Mouse (Mus musculus) liver, postnatal 0 days (tissue): ENCODE measurements around the gene Lrrc47. TPM values are rescaled to one million over a fixed set of nuclear protein-coding genes. Genes with fewer than 3 reads are reported as not detected.

ENCODE experiments used
- ATAC-seq: fragments of 200-750 bp; cut with Nextera tagmentation; 2 replicates; pipeline ENCODE4 v1.8.0; 2017; ENCODE audit warnings: mild to moderate bottlenecking, moderate library complexity
- DNase-seq: peaks from one replicate; pipeline ENCODE4 v3.0.0-alpha.2; 2016
- H3K27ac ChIP-seq: fragments of 300-500 bp; sonication (generic); 2 replicates; pipeline ENCODE4 v1.5.1; 2014; ENCODE audit warnings: antibody characterized with exemption, moderate library complexity, mild to moderate bottlenecking, low read depth
- H3K27me3 ChIP-seq: fragments of 300-500 bp; sonication (generic); 2 replicates; pipeline ENCODE4 v1.6.1; 2014; ENCODE audit warnings: low read length, control low read depth, mixed read lengths; ENCODE audit not compliant: insufficient read depth
- H3K36me3 ChIP-seq: fragments of 300-500 bp; sonication (generic); replicated peaks from 2 replicates; pipeline ENCODE4 v1.6.1; 2014; ENCODE audit warnings: mild to moderate bottlenecking, control low read depth, low read length, moderate library complexity, mixed read lengths; ENCODE audit not compliant: insufficient read depth
- H3K4me1 ChIP-seq: fragments of 300-500 bp; sonication (generic); 2 replicates; pipeline ENCODE4 v1.6.1; 2014; ENCODE audit warnings: antibody characterized with exemption, mild to moderate bottlenecking, control low read depth; ENCODE audit not compliant: insufficient read depth
- H3K4me2 ChIP-seq: fragments of 300-500 bp; sonication (generic); 2 replicates; pipeline ENCODE4 v1.6.1; 2014; ENCODE audit warnings: low read depth, mild to moderate bottlenecking, low read length, moderate library complexity, mixed read lengths
- H3K4me3 ChIP-seq: fragments of 300-500 bp; sonication (generic); 2 replicates; pipeline ENCODE4 v1.5.1; 2014; ENCODE audit warnings: low read depth, low read length
- H3K9ac ChIP-seq: fragments of 300-500 bp; sonication (generic); replicated peaks from 2 replicates; pipeline ENCODE4 v1.6.1; 2014; ENCODE audit warnings: mild to moderate bottlenecking, moderate library complexity
- H3K9me3 ChIP-seq: fragments of 300-500 bp; sonication (generic); 2 replicates; pipeline ENCODE4 v1.6.1; 2016; ENCODE audit warnings: mild to moderate bottlenecking, control low read depth, low read length, mixed read lengths
- CTCF ChIP-seq: sonication (generic); IDR thresholded peaks from 2 replicates; pipeline ENCODE4 v1.5.1; 2016; ENCODE audit warnings: antibody characterized with exemption, low read depth
- EP300 ChIP-seq: IDR thresholded peaks from 2 replicates; pipeline ENCODE4 v1.6.1; 2016; ENCODE audit warnings: antibody characterized with exemption, low read depth, mild to moderate bottlenecking
- whole genome bisulfite sequencing: fragments of 180-500 bp; shearing (Covaris S2); extraction: QIAGEN DNeasy Blood & Tissue Kit; methylation state at CpG from one replicate; pipeline ENCODE4 v1.1.7; 2014; ENCODE audit not compliant: insufficient replicate concordance; 5-methylcytosine and 5-hydroxymethylcytosine counted together
- polyA plus RNA-seq: library from polyadenylated mRNA; unstranded; fragments of >200 nt; fragmentation: Nextera tagmentation; extraction: Ambion mirVana; gene quantifications from 2 replicates; pipeline ENCODE4 v1.2.1, GENCODE M21; 2015

Lrrc47 gene
- polyA plus RNA-seq, result 9.4 and 11.7 TPM in 2 replicates

DNA sequence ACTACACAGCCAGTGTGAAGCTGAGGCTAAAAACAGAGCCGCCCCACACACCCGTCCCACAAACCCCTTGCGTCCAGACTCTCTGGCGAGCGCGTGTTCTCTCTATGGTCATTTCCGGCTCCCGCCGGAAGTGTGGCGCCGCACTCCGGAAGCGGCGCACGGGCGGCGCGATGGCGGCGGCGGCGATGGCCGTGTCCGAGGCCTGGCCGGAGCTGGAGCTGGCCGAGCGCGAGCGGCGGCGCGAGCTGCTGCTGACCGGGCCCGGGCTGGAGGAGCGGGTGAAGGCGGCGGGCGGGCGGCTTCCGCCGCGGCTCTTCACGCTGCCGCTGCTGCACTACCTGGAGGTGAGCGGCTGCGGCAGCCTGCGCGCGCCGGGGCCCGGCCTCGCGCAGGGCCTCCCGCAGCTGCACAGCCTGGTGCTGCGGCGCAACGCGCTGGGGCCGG, at the start of gene Lrrc47:
Gene Lrrc47 (plus strand): TSS at position 86 of the 444 bp plus-strand sequence.
- no peak for TF ChIP-seq EP300
- TF ChIP-seq CTCF, result peak; percentile 6; the same call in 1 of the 2 replicates
- DNase-seq (peak; percentile 86), ATAC-seq (peak; percentile 95)
- Histone ChIP-seq H3K36me3 (peaks cover 17% of the 10 kb centered on the region), H3K4me2 (peak within 1 kb of the TSS; percentile 96), H3K9ac (peak within 1 kb of the TSS; percentile 95), H3K4me1 (peaks cover 18% of the 10 kb centered on the region), H3K27ac (peak within 1 kb of the TSS; percentile 78), H3K9me3 (no peaks in the 10 kb centered on the region), H3K27me3 (no peaks in the 10 kb centered on the region), H3K4me3 (peak within 1 kb of the TSS; percentile 91)
- WGBS, result 2% methylated on average over 28 of the region's 59 CpGs

DNA sequence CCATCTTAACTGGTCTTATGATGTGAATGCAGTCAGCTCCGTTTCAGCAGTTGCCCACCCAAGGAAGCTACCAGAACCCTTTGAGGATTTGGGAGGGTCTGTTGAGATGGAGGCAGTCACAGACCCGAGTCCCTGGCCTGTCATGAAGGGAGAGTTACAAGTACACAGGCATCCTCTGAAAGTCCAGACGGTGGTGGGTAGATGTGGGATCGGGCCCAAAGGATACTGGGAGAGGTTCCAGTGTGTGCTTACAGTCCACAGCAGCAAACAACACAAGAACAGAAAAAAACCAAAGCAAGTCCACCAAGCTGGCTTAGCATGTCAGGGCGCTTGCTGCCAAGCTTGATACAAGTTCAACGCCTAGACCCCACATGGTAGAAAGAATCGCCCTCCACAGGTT, 48.9 kb upstream of the Lrrc47 start:
- Histone ChIP-seq H3K27ac (no peak overlapping the region), H3K4me3 (no peak overlapping the region), H3K9ac (no peak overlapping the region), H3K4me1 (peaks cover 11% of the 10 kb centered on the region), H3K4me2 (no peak overlapping the region), H3K27me3 (no peaks in the 10 kb centered on the region), H3K9me3 (no peaks in the 10 kb centered on the region), H3K36me3 (peaks cover 34% of the 10 kb centered on the region)
- no peak for TF ChIP-seq EP300
- TF ChIP-seq CTCF, result no peak
- DNase-seq, result no peak
- 80% methylated on average over 7 of the region's 7 CpGs for WGBS
- ATAC-seq, result no peak

GRCm38 (mm10) chr4:153966651-153967050, 44.9 kb upstream of the Lrrc47 start:
- Histone ChIP-seq H3K4me3 (no peak overlapping the region), H3K4me1 (no peaks in the 10 kb centered on the region), H3K27me3 (no peaks in the 10 kb centered on the region), H3K27ac (no peak overlapping the region), H3K9ac (no peak overlapping the region), H3K9me3 (no peaks in the 10 kb centered on the region), H3K36me3 (peaks cover 43% of the 10 kb centered on the region), H3K4me2 (no peak overlapping the region)
- TF ChIP-seq EP300 (no peak), CTCF (no peak)
- 81% methylated on average over 5 of the region's 5 CpGs for WGBS
- ATAC-seq (no peak), DNase-seq (no peak)

GRCm38 (mm10) chr4:153967556-153967955, 44.0 kb upstream of the Lrrc47 start:
- H3K27me3 ChIP-seq, result no peaks in the 10 kb centered on the region
- no peaks in the 10 kb centered on the region for H3K4me1 ChIP-seq
- no peak overlapping the region for H3K4me3 ChIP-seq
- WGBS, result 78% methylated on average over 2 of the region's 2 CpGs
- ATAC-seq (no peak), DNase-seq (no peak)
- no peak overlapping the region for H3K27ac ChIP-seq
- no peak for TF ChIP-seq EP300
- no peak for TF ChIP-seq CTCF
- no peak overlapping the region for H3K4me2 ChIP-seq
- no peak overlapping the region for H3K9ac ChIP-seq
- no peaks in the 10 kb centered on the region for H3K9me3 ChIP-seq
- H3K36me3 ChIP-seq, result peaks cover 34% of the 10 kb centered on the region

- no peak overlapping the region for H3K9ac ChIP-seq
- H3K4me2 ChIP-seq, result no peak overlapping the region
- DNase-seq (no peak), ATAC-seq (no peak)
- H3K4me1 ChIP-seq, result no peaks in the 10 kb centered on the region
- no peaks in the 10 kb centered on the region for H3K27me3 ChIP-seq
- no peaks in the 10 kb centered on the region for H3K9me3 ChIP-seq
- H3K4me3 ChIP-seq, result no peak overlapping the region
- no peak for TF ChIP-seq EP300
- no peak for TF ChIP-seq CTCF
- 77% methylated on average over 2 of the region's 2 CpGs for WGBS
- no peak overlapping the region for H3K27ac ChIP-seq
- H3K36me3 ChIP-seq, result peaks cover 32% of the 10 kb centered on the region
Observed at GRCm38 (mm10) chr4:153968063-153968462, 43.5 kb upstream of the Lrrc47 start.

DNA sequence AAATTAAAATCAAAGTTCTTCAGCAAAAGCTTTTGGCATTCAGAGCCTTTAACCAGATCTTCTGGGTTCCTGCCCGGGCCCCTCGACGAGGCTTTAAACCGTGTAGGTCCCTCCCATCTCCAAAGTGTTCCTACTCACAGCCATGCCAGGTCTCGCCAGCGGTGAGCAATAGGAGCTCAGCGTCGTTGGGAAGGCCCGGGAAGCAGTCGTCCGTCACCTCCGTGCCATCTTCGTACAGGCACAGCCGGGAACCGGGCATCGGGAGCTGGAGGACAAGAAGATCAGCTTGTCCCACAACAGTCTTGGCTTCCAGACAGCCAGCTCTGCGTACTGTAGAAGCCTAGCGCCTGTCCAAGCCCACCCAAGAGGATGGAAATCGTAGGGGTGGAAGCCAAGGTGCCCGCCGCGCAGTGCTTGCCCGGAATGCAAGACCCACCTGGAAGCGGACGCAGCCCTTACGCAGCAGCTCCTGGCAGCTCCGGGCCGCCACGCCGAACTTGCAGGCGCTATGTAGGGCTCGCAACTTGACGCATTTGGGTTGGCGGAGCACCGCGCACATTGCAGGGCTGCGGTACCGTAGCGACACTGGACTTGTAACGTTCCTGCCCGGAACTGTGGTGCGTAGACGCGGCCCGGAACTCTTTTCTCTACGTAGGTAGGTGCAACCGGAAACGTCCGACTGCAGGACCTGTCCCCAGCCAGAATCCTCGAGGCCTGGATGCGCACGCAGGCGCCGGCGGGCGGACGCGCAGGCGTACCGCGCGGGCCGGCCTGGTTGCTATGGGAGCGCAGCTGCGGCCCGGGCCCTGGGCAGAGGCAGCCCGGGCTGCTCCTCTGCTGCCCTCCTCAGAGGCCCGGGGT, 36.9 kb upstream of the Lrrc47 start, which contains the start of the genes Dffb and Cep104:
Gene Dffb (minus strand): TSS at position 696 of the 861 bp plus-strand sequence.
Gene Cep104 (plus strand): TSS at position 764 of the 861 bp plus-strand sequence.
- Histone ChIP-seq H3K4me2 (peak within 1 kb of the TSS; percentile 99), H3K9ac (peak within 1 kb of the TSS; percentile 84), H3K27me3 (no peaks in the 10 kb centered on the region), H3K4me3 (peak within 1 kb of the TSS; percentile 92), H3K27ac (peak within 1 kb of the TSS; percentile 61), H3K36me3 (peaks cover 15% of the 10 kb centered on the region), H3K4me1 (peaks cover 15% of the 10 kb centered on the region), H3K9me3 (no peaks in the 10 kb centered on the region)
- 1% methylated on average over 68 of the region's 68 CpGs for WGBS
- ATAC-seq (peak; percentile 96), DNase-seq (peak; percentile 93)
- TF ChIP-seq EP300 (no peak), CTCF (no peak)
